Mouse (Mus musculus) midbrain, embryonic 16.5 days (tissue): Measurements from ENCODE around the gene Zfp956. TPM values are rescaled to one million over a fixed set of nuclear protein-coding genes. Genes with fewer than 3 reads are reported as not detected.

ENCODE experiments used
- ATAC-seq: fragments of 200-750 bp; cut with Nextera tagmentation; 2 replicates; pipeline ENCODE4 v1.8.0; 2017; ENCODE audit warnings: moderate TSS enrichment
- H3K27ac ChIP-seq: fragments of 300-500 bp; sonication (generic); 2 replicates; pipeline ENCODE4 v1.5.1; 2014; ENCODE audit warnings: mild to moderate bottlenecking, low read length, mixed read lengths
- H3K27me3 ChIP-seq: fragments of 300-500 bp; sonication (generic); 2 replicates; pipeline ENCODE4 v1.6.1; 2014; ENCODE audit warnings: low read depth, low read length, mixed read lengths; ENCODE audit not compliant: control insufficient read depth, insufficient read depth
- H3K36me3 ChIP-seq: fragments of 300-500 bp; sonication (generic); 2 replicates; pipeline ENCODE4 v1.6.1; 2014; ENCODE audit warnings: mild to moderate bottlenecking, low read length, moderate library complexity, mixed read lengths; ENCODE audit not compliant: control insufficient read depth, insufficient read depth
- H3K4me1 ChIP-seq: fragments of 300-500 bp; sonication (generic); 2 replicates; pipeline ENCODE4 v1.6.1; 2014; ENCODE audit warnings: mild to moderate bottlenecking, low read length, mixed read lengths; ENCODE audit not compliant: control insufficient read depth, insufficient read depth
- H3K4me2 ChIP-seq: fragments of 300-500 bp; sonication (generic); 2 replicates; pipeline ENCODE4 v1.6.1; 2014; ENCODE audit warnings: mild to moderate bottlenecking, low read length, mixed read lengths
- H3K4me3 ChIP-seq: fragments of 300-500 bp; sonication (generic); 2 replicates; pipeline ENCODE4 v1.5.1; 2014; ENCODE audit warnings: low read depth, mild to moderate bottlenecking, low read length, moderate library complexity, mixed read lengths
- H3K9ac ChIP-seq: fragments of 300-500 bp; sonication (generic); 2 replicates; pipeline ENCODE4 v1.6.1; 2014; ENCODE audit warnings: low read depth, low read length, mixed read lengths
- H3K9me3 ChIP-seq: fragments of 300-500 bp; sonication (generic); replicated peaks from 2 replicates; pipeline ENCODE4 v1.6.1; 2014; ENCODE audit warnings: mild to moderate bottlenecking, low read length, mixed read lengths; ENCODE audit not compliant: control insufficient read depth, poor library complexity, severe bottlenecking
- WGBS: fragments of 180-500 bp; shearing (Covaris S2); extraction: QIAGEN DNeasy Blood & Tissue Kit; methylation state at CpG from one replicate; pipeline ENCODE4 v1.1.7; 2014; 5-methylcytosine and 5-hydroxymethylcytosine counted together
- polyA plus RNA-seq: library from polyadenylated mRNA; unstranded; fragments of >200 nt; fragmentation: Nextera tagmentation; extraction: Ambion mirVana; gene quantifications from 2 replicates; pipeline ENCODE4 v1.2.1, GENCODE M21; 2015

Gene Zfp956
- polyA plus RNA-seq, 1 experiment from 2014 or later: 26.3 TPM

DNA sequence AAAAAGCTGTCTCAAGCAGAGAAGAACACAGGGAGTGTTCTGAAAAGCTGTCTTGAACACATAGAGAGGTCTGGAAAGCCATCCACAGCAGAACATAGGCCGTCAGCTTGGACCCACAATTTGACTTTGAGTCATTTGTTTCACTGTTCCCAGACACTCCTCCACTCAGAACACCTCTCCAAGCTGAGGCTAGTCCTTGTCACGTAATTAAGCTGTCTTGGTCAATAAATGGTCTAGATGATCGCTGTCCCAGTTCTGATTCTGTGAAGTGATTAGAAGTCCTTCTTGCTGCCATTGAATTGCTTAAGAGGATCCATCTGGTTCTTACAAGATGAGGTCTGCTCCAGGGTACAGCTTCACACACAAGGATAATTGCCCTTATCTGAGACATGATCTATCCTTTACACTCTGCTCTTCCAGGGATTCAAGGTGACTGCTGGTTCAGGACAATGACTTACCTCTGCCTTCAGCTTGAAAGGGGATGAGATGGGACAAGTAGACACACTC lies 34.4 kb upstream of the Zfp956 start:
- WGBS: 78% methylated on average over 3 of the region's 3 CpGs
- no peaks in the 10 kb centered on the region for H3K27me3 ChIP-seq
- no peak overlapping the region for H3K4me3 ChIP-seq
- H3K4me1 ChIP-seq: peaks cover 15% of the 10 kb centered on the region
- no peaks in the 10 kb centered on the region for H3K36me3 ChIP-seq
- no peak overlapping the region for H3K27ac ChIP-seq
- H3K9me3 ChIP-seq: no peaks in the 10 kb centered on the region
- no peak for ATAC-seq
- H3K4me2 ChIP-seq: no peak overlapping the region
- H3K9ac ChIP-seq: no peak overlapping the region

DNA sequence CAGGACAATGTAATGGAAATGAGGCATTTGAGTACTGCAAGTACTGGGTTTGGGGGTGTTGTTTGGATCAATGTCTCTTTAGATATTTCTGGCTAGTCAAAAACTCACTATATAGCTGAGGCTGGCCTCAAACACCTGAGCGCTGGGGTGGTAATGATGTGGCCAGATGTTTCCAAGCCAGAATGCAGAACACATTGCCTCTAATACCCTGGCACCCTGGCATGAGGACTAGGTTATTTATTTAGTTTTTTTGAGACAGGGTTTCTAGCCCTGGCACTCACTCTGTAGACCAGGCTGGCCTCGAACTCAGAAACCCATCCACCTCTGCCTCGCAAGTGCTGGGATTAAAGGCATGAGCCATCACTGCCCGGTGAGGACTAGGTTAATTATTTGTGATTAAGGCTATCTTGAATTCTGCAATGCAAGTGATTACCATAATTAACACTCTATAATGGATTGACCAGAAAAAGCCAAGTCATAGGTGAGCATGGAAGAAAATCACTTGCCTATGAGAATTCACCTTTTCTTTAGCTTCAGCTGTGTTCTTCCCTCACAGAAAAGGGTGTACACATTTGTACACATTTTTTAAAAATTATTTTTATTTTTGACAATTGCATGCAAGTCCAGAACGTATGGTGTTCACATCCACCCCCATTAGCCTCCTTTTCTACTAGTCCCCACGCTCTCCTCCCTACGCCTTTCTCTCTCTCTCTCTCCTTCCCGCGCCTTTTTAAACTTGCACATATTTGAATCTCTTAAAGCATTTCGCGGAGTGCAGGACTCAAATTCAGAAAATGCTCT lies 33.3 kb upstream of the Zfp956 start:
- 27% methylated on average over 11 of the region's 11 CpGs for WGBS
- Histone ChIP-seq H3K36me3 (no peaks in the 10 kb centered on the region), H3K4me2 (peak overlapping the region; percentile 58), H3K9ac (peak overlapping the region; percentile 85; the same call in 1 of the 2 replicates), H3K4me3 (peak overlapping the region; percentile 85), H3K9me3 (no peaks in the 10 kb centered on the region), H3K4me1 (peaks cover 15% of the 10 kb centered on the region), H3K27me3 (no peaks in the 10 kb centered on the region), H3K27ac (peak overlapping the region; percentile 95)
- ATAC-seq: peak; percentile 46

DNA sequence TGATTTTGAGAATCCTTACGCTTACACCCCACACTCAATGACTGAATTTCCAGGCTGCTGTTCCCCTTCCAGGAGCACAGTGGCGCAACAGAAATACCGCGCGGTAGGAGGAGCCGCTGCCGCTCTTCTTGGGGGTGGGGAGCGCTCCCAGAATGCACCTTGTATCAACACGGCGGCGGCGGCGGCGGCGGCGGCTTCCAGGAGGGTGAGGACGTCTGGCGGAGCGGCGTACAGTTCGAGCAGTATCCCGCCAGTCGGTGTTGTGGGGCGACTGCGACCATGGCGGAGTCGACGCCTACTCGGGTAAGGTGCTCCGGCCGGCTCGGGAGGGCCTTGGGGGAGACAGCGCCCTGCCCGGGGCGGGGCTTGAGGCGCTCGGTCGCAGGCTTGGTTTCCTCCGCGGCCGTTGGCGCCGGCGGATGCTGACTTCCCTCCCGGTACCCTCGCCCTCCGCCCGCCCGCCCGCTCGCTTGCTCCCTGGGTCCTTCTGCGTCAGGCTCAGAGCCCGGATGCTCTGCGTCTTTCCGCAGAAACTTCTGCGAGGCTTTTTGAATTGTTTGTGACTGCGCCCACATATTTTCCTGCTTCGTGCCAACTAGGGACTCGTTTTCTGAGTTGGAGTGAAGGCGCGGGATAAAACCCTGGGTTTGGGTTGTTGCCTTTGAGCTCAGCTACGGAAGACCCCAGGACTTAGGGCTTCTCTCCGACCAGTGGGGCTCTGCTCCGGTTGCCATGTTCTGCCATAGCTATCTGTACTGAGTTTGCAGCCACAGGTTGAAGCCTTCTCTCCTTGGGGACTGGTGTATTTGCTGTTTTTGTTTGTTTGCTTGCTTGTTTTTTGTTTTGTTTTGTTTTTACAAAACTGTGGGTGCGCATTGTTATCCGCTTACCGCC lies 32.5 kb upstream of the Zfp956 start, which contains the start of gene Zfp212:
Gene Zfp212 (plus strand): TSS at position 30 of the 894 bp plus-strand sequence.
- Histone ChIP-seq H3K9ac (peak within 1 kb of the TSS; percentile 85), H3K4me1 (peaks cover 15% of the 10 kb centered on the region), H3K4me3 (peak within 1 kb of the TSS; percentile 85), H3K36me3 (no peaks in the 10 kb centered on the region), H3K4me2 (peak within 1 kb of the TSS; percentile 73), H3K27me3 (no peaks in the 10 kb centered on the region), H3K27ac (peak within 1 kb of the TSS; percentile 95), H3K9me3 (no peaks in the 10 kb centered on the region)
- ATAC-seq: peak; percentile 97
- WGBS: under 1% methylated on average over 51 of the region's 67 CpGs

DNA sequence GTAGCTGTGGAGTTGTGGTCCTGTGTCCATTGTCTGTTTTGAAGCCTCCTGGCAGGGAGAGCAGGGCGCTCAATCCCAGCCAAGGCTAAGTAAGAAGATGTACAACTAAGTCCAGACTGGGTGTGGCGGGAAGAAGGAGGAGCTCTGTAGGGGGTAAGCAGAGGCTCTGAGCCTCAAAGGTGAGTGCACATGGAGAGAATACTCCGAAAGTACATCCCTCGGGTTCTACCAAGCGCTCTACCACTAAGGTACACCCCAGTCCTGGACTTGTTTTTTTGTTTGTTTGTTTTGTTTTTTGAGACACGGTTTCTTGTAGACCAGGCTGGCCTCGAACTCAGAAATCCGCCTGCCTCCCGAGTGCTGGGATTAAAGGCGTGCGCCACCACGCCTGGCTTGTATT lies 10.7 kb upstream of the Zfp956 start:
- peaks cover 7% of the 10 kb centered on the region; the same call in 1 of the 2 replicates for H3K4me1 ChIP-seq
- ATAC-seq: no peak
- no peaks in the 10 kb centered on the region for H3K27me3 ChIP-seq
- H3K4me2 ChIP-seq: peak overlapping the region; percentile 78
- no peaks in the 10 kb centered on the region for H3K36me3 ChIP-seq
- no peaks in the 10 kb centered on the region for H3K9me3 ChIP-seq
- WGBS: 50% methylated on average over 12 of the region's 12 CpGs
- peak overlapping the region; percentile 69; the same call in 1 of the 2 replicates for H3K9ac ChIP-seq
- H3K27ac ChIP-seq: no peak overlapping the region
- peak overlapping the region; percentile 45 for H3K4me3 ChIP-seq

DNA sequence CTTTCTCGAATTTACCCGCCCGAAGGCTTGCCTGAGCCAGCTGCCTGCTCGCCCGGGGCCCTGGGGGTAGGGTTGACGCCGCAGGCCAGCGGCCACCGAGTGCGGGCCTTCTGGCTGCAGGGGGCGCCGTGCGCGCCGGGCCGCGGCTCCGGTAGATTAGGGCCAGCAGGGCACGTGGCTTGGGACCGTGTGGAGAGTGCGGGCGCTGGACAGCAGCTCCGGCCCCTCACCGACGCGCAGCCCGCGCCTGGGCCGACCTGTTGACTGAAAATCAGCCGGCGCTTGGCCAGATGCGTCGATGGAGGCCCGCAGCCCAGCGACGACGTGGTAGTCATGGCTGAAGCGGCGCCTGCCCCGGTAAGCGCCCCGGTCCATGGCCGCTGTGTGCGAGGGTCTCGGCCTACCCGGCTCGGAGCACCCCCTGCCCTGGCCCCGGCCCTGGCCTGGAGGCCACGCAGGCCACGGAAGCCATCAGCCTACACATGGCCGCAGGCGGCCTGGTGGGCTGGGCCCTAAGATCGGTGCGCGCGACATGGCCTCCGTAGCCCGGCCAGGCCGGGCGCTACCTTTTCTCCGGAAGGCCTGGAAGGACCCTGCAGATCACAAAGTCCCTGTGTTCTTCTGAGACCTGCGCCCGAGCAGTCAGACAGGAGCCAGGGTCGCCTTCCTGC lies 10.0 kb upstream of the Zfp956 start:
- H3K9ac ChIP-seq: peak overlapping the region; percentile 69
- H3K36me3 ChIP-seq: no peaks in the 10 kb centered on the region
- H3K4me3 ChIP-seq: peak overlapping the region; percentile 45
- H3K27me3 ChIP-seq: no peaks in the 10 kb centered on the region
- H3K4me1 ChIP-seq: peaks cover 7% of the 10 kb centered on the region; the same call in 1 of the 2 replicates
- 8% methylated on average over 61 of the region's 64 CpGs for WGBS
- H3K9me3 ChIP-seq: no peaks in the 10 kb centered on the region
- peak overlapping the region; percentile 78 for H3K4me2 ChIP-seq
- peak overlapping the region; percentile 50; the same call in 1 of the 2 replicates for H3K27ac ChIP-seq
- ATAC-seq: peak; percentile 89

DNA sequence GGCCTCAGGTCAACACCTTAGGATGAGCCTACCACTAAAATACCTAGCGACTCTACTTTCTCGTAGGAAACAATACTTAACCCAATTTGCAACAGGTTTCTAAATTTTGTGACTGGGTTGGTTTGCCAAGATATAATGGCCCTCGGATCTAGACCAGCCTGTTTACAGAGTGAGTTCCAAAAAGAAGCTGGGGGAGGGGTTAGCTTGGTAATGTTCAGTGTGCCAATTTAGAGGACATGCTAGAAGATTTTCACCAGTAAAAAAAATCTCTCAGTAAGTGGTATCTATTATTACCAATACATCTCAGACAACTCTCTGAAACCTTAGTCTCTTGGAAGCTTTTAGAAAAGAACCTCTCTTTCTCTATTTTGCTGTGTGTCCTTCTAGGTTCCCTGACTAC lies 9.5 kb upstream of the Zfp956 start:
- peak overlapping the region; percentile 45 for H3K4me3 ChIP-seq
- H3K27ac ChIP-seq: no peak overlapping the region
- peak overlapping the region; percentile 69; the same call in 1 of the 2 replicates for H3K9ac ChIP-seq
- no peak for ATAC-seq
- H3K27me3 ChIP-seq: no peaks in the 10 kb centered on the region
- H3K9me3 ChIP-seq: no peaks in the 10 kb centered on the region
- H3K4me2 ChIP-seq: peak overlapping the region; percentile 78
- H3K36me3 ChIP-seq: no peaks in the 10 kb centered on the region
- WGBS: 87% methylated on average over 3 of the region's 3 CpGs
- H3K4me1 ChIP-seq: peaks cover 7% of the 10 kb centered on the region; the same call in 1 of the 2 replicates

DNA sequence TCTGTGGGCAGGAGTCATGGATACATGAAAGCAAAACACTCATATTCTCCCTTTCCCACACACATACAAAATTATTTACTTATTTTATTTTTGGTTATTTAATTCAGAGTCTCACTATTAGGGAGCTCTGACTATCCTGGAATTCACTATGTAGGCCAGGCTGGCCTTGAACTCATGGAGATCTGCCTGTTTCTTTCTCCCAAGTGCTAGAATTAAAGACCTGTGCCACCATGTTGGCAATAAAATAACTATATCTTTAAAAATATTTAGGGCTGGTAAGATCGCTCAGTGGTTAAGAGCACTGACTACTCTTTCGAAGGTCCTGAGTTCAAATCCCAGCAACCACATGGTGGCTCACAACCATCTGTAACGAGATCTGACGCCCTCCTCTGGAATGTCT lies 5.8 kb upstream of the Zfp956 start:
- H3K9me3 ChIP-seq: no peaks in the 10 kb centered on the region
- peaks cover 7% of the 10 kb centered on the region; the same call in 1 of the 2 replicates for H3K4me1 ChIP-seq
- H3K4me3 ChIP-seq: no peak overlapping the region
- H3K36me3 ChIP-seq: no peaks in the 10 kb centered on the region
- ATAC-seq: no peak
- no peak overlapping the region for H3K27ac ChIP-seq
- 97% methylated on average over 4 of the region's 4 CpGs for WGBS
- H3K27me3 ChIP-seq: no peaks in the 10 kb centered on the region
- H3K9ac ChIP-seq: no peak overlapping the region
- H3K4me2 ChIP-seq: no peak overlapping the region

DNA sequence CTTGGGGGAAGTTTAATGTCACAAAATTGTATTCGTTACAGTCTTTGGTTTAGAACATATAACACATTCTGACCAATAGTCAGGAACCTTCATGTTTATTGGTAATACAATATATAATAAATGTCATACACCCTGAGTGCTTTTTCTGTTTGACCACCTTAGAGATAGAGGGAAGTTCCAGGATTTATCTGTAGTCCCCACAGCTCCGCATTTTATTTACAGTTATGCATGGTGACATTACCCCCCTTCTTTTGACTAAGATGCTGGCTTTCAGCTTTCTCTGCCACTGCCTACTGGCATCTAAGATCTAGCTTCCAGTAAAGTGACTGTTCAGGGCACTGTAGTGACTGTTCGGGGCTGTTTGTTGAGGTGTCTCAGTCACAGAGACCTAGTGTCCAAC lies 1.2 kb downstream of the Zfp956 start:
- H3K36me3 ChIP-seq: peaks cover 14% of the 10 kb centered on the region
- H3K27ac ChIP-seq: no peak overlapping the region
- H3K27me3 ChIP-seq: no peaks in the 10 kb centered on the region
- WGBS: 94% methylated on average over 3 of the region's 3 CpGs
- peak overlapping the region; percentile 84 for H3K4me2 ChIP-seq
- peaks cover 20% of the 10 kb centered on the region for H3K4me1 ChIP-seq
- no peaks in the 10 kb centered on the region for H3K9me3 ChIP-seq
- H3K4me3 ChIP-seq: peak overlapping the region; percentile 78
- peak overlapping the region; percentile 20; the same call in 1 of the 2 replicates for H3K9ac ChIP-seq
- ATAC-seq: no peak
